Mouse (Mus musculus) midbrain, postnatal 0 days (tissue): Measurements from ENCODE around the gene Sh3pxd2b. TPM values are rescaled to one million over a fixed set of nuclear protein-coding genes. Genes with fewer than 3 reads are reported as not detected.

Source experiments
- ATAC-seq: fragments of 200-750 bp; cut with Nextera tagmentation; 2 replicates; pipeline ENCODE4 v1.8.0; 2017; ENCODE audit warnings: moderate number of reproducible peaks, mild to moderate bottlenecking, moderate TSS enrichment, moderate library complexity; ENCODE audit not compliant: low FRiP score
- DNase-seq: peaks from one replicate; pipeline ENCODE4 v3.0.0-alpha.2; 2015; ENCODE audit warnings: low spot score
- H3K27ac ChIP-seq: fragments of 300-500 bp; sonication (generic); 2 replicates; pipeline ENCODE4 v1.5.1; 2014; ENCODE audit warnings: low read depth, mild to moderate bottlenecking, low read length, mixed read lengths
- H3K27me3 ChIP-seq: fragments of 300-500 bp; sonication (generic); 2 replicates; pipeline ENCODE4 v1.6.1; 2014; ENCODE audit warnings: low read length, control low read depth, mixed read lengths; ENCODE audit not compliant: insufficient read depth
- H3K36me3 ChIP-seq: fragments of 300-500 bp; sonication (generic); 2 replicates; pipeline ENCODE4 v1.6.1; 2014; ENCODE audit warnings: low read length, control low read depth, mixed read lengths; ENCODE audit not compliant: insufficient read depth
- H3K4me1 ChIP-seq: fragments of 300-500 bp; sonication (generic); 2 replicates; pipeline ENCODE4 v1.6.1; 2014; ENCODE audit warnings: mild to moderate bottlenecking, control low read depth, antibody characterized with exemption, low read length, mixed read lengths; ENCODE audit not compliant: insufficient read depth
- H3K4me2 ChIP-seq: fragments of 300-500 bp; sonication (generic); 2 replicates; pipeline ENCODE4 v1.6.1; 2014; ENCODE audit warnings: low read depth, mild to moderate bottlenecking, low read length, mixed read lengths; ENCODE audit not compliant: poor library complexity, severe bottlenecking
- H3K4me3 ChIP-seq: fragments of 300-500 bp; sonication (generic); 2 replicates; pipeline ENCODE4 v1.5.1; 2014; ENCODE audit warnings: low read depth, mild to moderate bottlenecking, low read length, moderate library complexity
- H3K9ac ChIP-seq: fragments of 300-500 bp; sonication (generic); replicated peaks from 2 replicates; pipeline ENCODE4 v1.6.1; 2014; ENCODE audit warnings: mild to moderate bottlenecking, low read length, moderate library complexity, mixed read lengths; ENCODE audit not compliant: poor library complexity, severe bottlenecking
- H3K9me3 ChIP-seq: fragments of 300-500 bp; sonication (generic); 2 replicates; pipeline ENCODE4 v1.6.1; 2016; ENCODE audit warnings: low read length, control low read depth
- CTCF ChIP-seq: IDR thresholded peaks from 2 replicates; pipeline ENCODE4 v1.5.1; 2016; ENCODE audit warnings: antibody characterized with exemption, mild to moderate bottlenecking
- WGBS: fragments of 180-500 bp; shearing (Covaris S2); extraction: QIAGEN DNeasy Blood & Tissue Kit; methylation state at CpG from one replicate; pipeline ENCODE4 v1.1.7; 2014; 5-methylcytosine and 5-hydroxymethylcytosine counted together
- polyA plus RNA-seq: library from polyadenylated mRNA; unstranded; fragments of >200 nt; fragmentation: Nextera tagmentation; extraction: Ambion mirVana; gene quantifications from 2 replicates; pipeline ENCODE4 v1.2.1, GENCODE M21; 2015
- total RNA-seq: library from RNA; depleted of rRNA; stranded (reverse); fragments of >200 nt; gene quantifications from 2 replicates; pipeline ENCODE4 v1.2.3, GENCODE M21; 2014

Sh3pxd2b gene
- total and polyA plus RNA-seq, 2 experiments from 2014 or later: 8.7 to 47.5 TPM

GRCm38 (mm10) chr11:32398446-32398845 is 50.8 kb downstream of the Sh3pxd2b start:
- DNase-seq: no peak
- no peak overlapping the region for H3K4me2 ChIP-seq
- no peaks in the 10 kb centered on the region for H3K4me1 ChIP-seq
- no peaks in the 10 kb centered on the region for H3K27me3 ChIP-seq
- no peak overlapping the region for H3K4me3 ChIP-seq
- no peak for ATAC-seq
- 68% methylated on average over 2 of the region's 2 CpGs for WGBS
- no peak overlapping the region for H3K9ac ChIP-seq
- no peaks in the 10 kb centered on the region for H3K9me3 ChIP-seq
- TF ChIP-seq CTCF: no peak
- H3K36me3 ChIP-seq: peaks cover 14% of the 10 kb centered on the region
- H3K27ac ChIP-seq: peak overlapping the region; percentile 18; the same call in 1 of the 2 replicates

GRCm38 (mm10) chr11:32399261-32399660 is 51.6 kb downstream of the Sh3pxd2b start:
- Histone ChIP-seq H3K4me3 (no peak overlapping the region), H3K36me3 (peaks cover 9% of the 10 kb centered on the region), H3K27ac (no peak overlapping the region), H3K4me2 (no peak overlapping the region), H3K9ac (no peak overlapping the region), H3K4me1 (no peaks in the 10 kb centered on the region), H3K9me3 (no peaks in the 10 kb centered on the region), H3K27me3 (no peaks in the 10 kb centered on the region)
- ATAC-seq (no peak), DNase-seq (no peak)
- TF ChIP-seq CTCF: no peak
- 79% methylated on average over 2 of the region's 2 CpGs for WGBS

GRCm38 (mm10) chr11:32402712-32403111 is 55.1 kb downstream of the Sh3pxd2b start:
- no peaks in the 10 kb centered on the region for H3K9me3 ChIP-seq
- no peak for TF ChIP-seq CTCF
- no peak for ATAC-seq
- H3K4me1 ChIP-seq: no peaks in the 10 kb centered on the region
- no peak overlapping the region for H3K4me3 ChIP-seq
- H3K27me3 ChIP-seq: no peaks in the 10 kb centered on the region
- H3K9ac ChIP-seq: no peak overlapping the region
- H3K4me2 ChIP-seq: no peak overlapping the region
- 68% methylated on average over 7 of the region's 7 CpGs for WGBS
- DNase-seq: no peak
- H3K36me3 ChIP-seq: peaks cover 8% of the 10 kb centered on the region
- no peak overlapping the region for H3K27ac ChIP-seq

- Histone ChIP-seq H3K9ac (no peak overlapping the region), H3K27ac (0 out of 2 replicates have a peak overlapping the region, but pooled peaks have one; percentile 8), H3K36me3 (peaks cover 19% of the 10 kb centered on the region), H3K4me2 (no peak overlapping the region), H3K27me3 (no peaks in the 10 kb centered on the region), H3K4me1 (no peaks in the 10 kb centered on the region), H3K9me3 (no peaks in the 10 kb centered on the region), H3K4me3 (no peak overlapping the region)
- no peak for TF ChIP-seq CTCF
- ATAC-seq: no peak
- DNase-seq: no peak
- whole genome bisulfite sequencing: 88% methylated on average over 3 of the region's 3 CpGs
Observed at GRCm38 (mm10) chr11:32404708-32405107, 57.1 kb downstream of the Sh3pxd2b start.

GRCm38 (mm10) chr11:32407863-32408262 is 60.2 kb downstream of the Sh3pxd2b start:
- no peaks in the 10 kb centered on the region for H3K4me1 ChIP-seq
- no peak overlapping the region for H3K4me2 ChIP-seq
- WGBS: 73% methylated on average over 3 of the region's 3 CpGs
- H3K27me3 ChIP-seq: no peaks in the 10 kb centered on the region
- no peak for ATAC-seq
- no peak for DNase-seq
- H3K4me3 ChIP-seq: no peak overlapping the region
- H3K9me3 ChIP-seq: no peaks in the 10 kb centered on the region
- H3K27ac ChIP-seq: no peak overlapping the region
- H3K9ac ChIP-seq: no peak overlapping the region
- H3K36me3 ChIP-seq: peaks cover 31% of the 10 kb centered on the region
- no peak for TF ChIP-seq CTCF

- Histone ChIP-seq H3K9ac (no peak overlapping the region), H3K4me2 (no peak overlapping the region), H3K4me1 (no peaks in the 10 kb centered on the region), H3K27ac (no peak overlapping the region), H3K9me3 (no peaks in the 10 kb centered on the region), H3K27me3 (no peaks in the 10 kb centered on the region), H3K36me3 (peaks cover 30% of the 10 kb centered on the region), H3K4me3 (no peak overlapping the region)
- DNase-seq (no peak), ATAC-seq (no peak)
- no peak for TF ChIP-seq CTCF
Observed at GRCm38 (mm10) chr11:32409052-32409451, 61.4 kb downstream of the Sh3pxd2b start.
